Mouse (Mus musculus) cortical plate, adult 2 months (tissue): ENCODE measurements around the gene Helz2.

Experiments
- CTCF ChIP-seq: fragments of 200-500 bp; IDR thresholded peaks from 2 replicates; pipeline ENCODE4 v1.5.1; 2011; ENCODE audit warnings: mild to moderate bottlenecking, control low read depth, low read length; ENCODE audit not compliant: insufficient read depth; ENCODE audit errors: extremely low read depth
- POLR2A ChIP-seq: fragments of 200-500 bp; IDR thresholded peaks from 2 replicates; pipeline ENCODE4 v1.6.1; 2011; ENCODE audit warnings: mild to moderate bottlenecking, low read length, control low read depth; ENCODE audit not compliant: insufficient read depth; ENCODE audit errors: extremely low read depth

GRCm38 (mm10) chr2:181180898-181181297 lies 60.9 kb downstream of the Helz2 start:
- no peak for TF ChIP-seq POLR2A
- no peak for TF ChIP-seq CTCF
